Mouse (Mus musculus): ENCODE results near the gene Tex16.

Tex16 gene

DNA sequence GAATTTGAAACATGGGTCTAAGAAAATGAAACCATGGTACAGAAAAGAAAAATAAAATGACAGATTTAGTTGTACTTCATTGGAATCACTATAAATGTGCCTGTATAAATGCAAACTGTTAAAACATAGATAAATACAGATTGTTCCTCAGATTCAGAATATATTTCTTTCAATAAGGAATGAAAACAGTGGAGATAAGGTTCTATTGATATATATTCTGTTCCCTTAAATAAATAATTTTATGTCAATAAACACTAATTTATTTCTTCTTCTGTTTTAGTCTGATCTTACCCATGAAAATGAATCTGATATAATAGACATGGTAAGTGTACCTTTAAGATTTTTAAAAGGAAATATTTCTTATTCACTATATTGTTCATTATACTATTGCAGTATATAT lies at the start of gene Tex16:
TSS of gene Tex16 (plus strand) at position 301 of the 400 bp plus-strand sequence.
- DNase-seq (ENCODE audit: low read depth, low spot score) = no peak

DNA sequence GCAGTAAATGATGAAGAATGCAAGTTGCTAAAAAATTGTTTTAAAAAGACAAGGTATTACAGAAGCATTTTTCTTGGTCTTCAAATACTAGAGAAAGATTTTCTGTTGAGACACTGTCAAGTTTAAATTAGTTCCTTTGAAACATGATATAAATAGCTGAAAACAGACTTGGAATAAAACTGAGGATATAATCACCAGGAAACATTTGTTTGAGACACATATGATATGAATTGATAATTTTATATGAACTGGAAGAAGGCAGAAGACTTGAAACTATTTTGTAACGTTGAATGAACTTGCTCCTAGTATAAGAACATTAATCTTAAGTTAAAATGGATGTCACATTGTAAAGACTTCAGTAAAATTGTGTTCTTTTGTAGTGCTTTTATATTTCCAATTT lies 11.1 kb upstream of the Tex16 start:
- DNase-seq (ENCODE audit: low read depth, low spot score) = no peak
